Mouse (Mus musculus) C2C12 (cell line): ENCODE results near the gene Wdr45.

ENCODE experiments used
- CTCF ChIP-seq: IDR thresholded peaks from one replicate; pipeline ENCODE4 v1.5.1; 2011; ENCODE audit not compliant: control insufficient read depth, insufficient read depth, insufficient read length
- MAX ChIP-seq: IDR thresholded peaks from one replicate; pipeline ENCODE4 v1.6.1; 2011; ENCODE audit warnings: mild to moderate bottlenecking, control low read depth

- TF ChIP-seq MAX = no peak
- no peak for TF ChIP-seq CTCF
Observed at GRCm38 (mm10) chrX:7675001-7675380, 39.1 kb upstream of the Wdr45 start.
